In genomic region chr6:37418931-37419330, GRCm38 (mm10) we compare ENCODE assay signal across 11 mouse cellular contexts. TPM values are rescaled to one million over a fixed set of nuclear protein-coding genes. Genes with fewer than 3 reads are reported as not detected.
DNase-seq lines count a peak whose midpoint lies in the region; ATAC-seq lines count a peak whose summit lies in the region.
"Had no signal": no experiment of that assay in that cellular context is flagged by ENCODE, and none has a peak within 500 bp of the region (broad histone marks: within the 10 kb centered on the region; RNA-seq: fewer than 3 reads in every experiment).

No protein-coding gene starts in this region.

- 47% methylated on average over 6 of the region's 6 CpGs for WGBS in embryonic facial prominence, embryonic 13.5 days
- 30% methylated on average over 6 of the region's 6 CpGs for WGBS in limb, embryonic 15.5 days
- 74% methylated on average over 6 of the region's 6 CpGs for WGBS in midbrain, embryonic 15.5 days

- no peaks in the 10 kb centered on the region for H3K27me3 ChIP-seq in embryonic facial prominence, embryonic 13.5 days
- no peaks in the 10 kb centered on the region for H3K27me3 ChIP-seq in limb, embryonic 15.5 days
- no peaks in the 10 kb centered on the region for H3K27me3 ChIP-seq in midbrain, embryonic 15.5 days (replicated peaks)

- peaks cover 6% of the 10 kb centered on the region; the same call in 1 of the 2 replicates for H3K36me3 ChIP-seq in embryonic facial prominence, embryonic 13.5 days
- H3K36me3 ChIP-seq in limb, embryonic 15.5 days, result no peaks in the 10 kb centered on the region; the same call in 1 of the 2 replicates
- H3K36me3 ChIP-seq in midbrain, embryonic 15.5 days (replicated peaks), result no peaks in the 10 kb centered on the region

- peak overlapping the region; percentile 42 for H3K4me2 ChIP-seq in embryonic facial prominence, embryonic 13.5 days
- peak overlapping the region; percentile 17 for H3K4me2 ChIP-seq in limb, embryonic 15.5 days
- H3K4me2 ChIP-seq in midbrain, embryonic 15.5 days, result no peak overlapping the region

- peak; percentile 29; the same call in 1 of the 2 replicates for ATAC-seq in embryonic facial prominence, embryonic 13.5 days (ENCODE audit: insufficient number of reproducible peaks, insufficient read depth, low FRiP score, low TSS enrichment, low read depth)
- ATAC-seq in limb, embryonic 15.5 days (ENCODE audit: insufficient number of reproducible peaks, low FRiP score, low TSS enrichment, low read depth), result peak; percentile 64
- no peak for ATAC-seq in midbrain, embryonic 15.5 days (replicated peaks)
- ATAC-seq: forebrain, embryonic 16.5 days had no signal

- DNase-seq in adrenal gland, adult 2 months, result peak; percentile 49
- DNase-seq in adrenal gland, postnatal 14 days, result no peak
- DNase-seq in layer of hippocampus, adult 11-12 months (ENCODE audit: low spot score), result peak; percentile 55
- no peak for DNase-seq in layer of hippocampus, adult 9-10 months (ENCODE audit: low spot score)
- DNase-seq in cerebellum, adult 8-10 months, result no peak
- DNase-seq: right cerebral cortex, postnatal 4 days had no signal

- 0 out of 2 replicates have a peak overlapping the region, but pooled peaks have one; percentile 13 for H3K4me3 ChIP-seq in embryonic facial prominence, embryonic 13.5 days
- no peak overlapping the region for H3K4me3 ChIP-seq in limb, embryonic 15.5 days
- no peak overlapping the region for H3K4me3 ChIP-seq in midbrain, embryonic 15.5 days

- no peaks in the 10 kb centered on the region for H3K9me3 ChIP-seq in embryonic facial prominence, embryonic 13.5 days
- H3K9me3 ChIP-seq in limb, embryonic 15.5 days, result no peaks in the 10 kb centered on the region
- H3K9me3 ChIP-seq in midbrain, embryonic 15.5 days, result no peaks in the 10 kb centered on the region

- peaks cover 50% of the 10 kb centered on the region for H3K4me1 ChIP-seq in embryonic facial prominence, embryonic 13.5 days
- H3K4me1 ChIP-seq in limb, embryonic 15.5 days, result peaks cover 75% of the 10 kb centered on the region
- H3K4me1 ChIP-seq in midbrain, embryonic 15.5 days, result no peaks in the 10 kb centered on the region

- H3K9ac ChIP-seq in embryonic facial prominence, embryonic 13.5 days, result peak overlapping the region; percentile 53
- no peak overlapping the region for H3K9ac ChIP-seq in limb, embryonic 15.5 days
- H3K9ac ChIP-seq in midbrain, embryonic 15.5 days, result no peak overlapping the region
- H3K9ac ChIP-seq: liver, embryonic 14.5 days had no signal

- peak overlapping the region; percentile 92 for H3K27ac ChIP-seq in embryonic facial prominence, embryonic 13.5 days
- peak overlapping the region; percentile 90 for H3K27ac ChIP-seq in limb, embryonic 15.5 days
- H3K27ac ChIP-seq in midbrain, embryonic 15.5 days, result no peak overlapping the region
- H3K27ac ChIP-seq: liver, embryonic 14.5 days had no signal

RNA-seq across cellular contexts. Expression of gene Creb3l2, which starts 23.0 kb away (rescaled TPM):
- total RNA-seq in adrenal gland, adult 2 months (2021), result 10 to 100 TPM; 69.4 to 85.5 TPM
- polyA plus RNA-seq in adrenal gland, adult 2 months (2012; rRNA removed), result 36.9 and 48.4 TPM in 2 replicates
- 50.0 and 50.8 TPM in 2 replicates for total RNA-seq in adrenal gland, postnatal 14 days (2021)
- 26.9 and 29.0 TPM in 2 replicates for polyA plus RNA-seq in embryonic facial prominence, embryonic 13.5 days (2015; fragmentation: Nextera tagmentation; extraction: Ambion mirVana)
- polyA plus RNA-seq in limb, embryonic 15.5 days (2015; fragmentation: Nextera tagmentation; extraction: Ambion mirVana), result 29.9 and 35.0 TPM in 2 replicates
- polyA plus RNA-seq in midbrain, embryonic 15.5 days (2015; fragmentation: Nextera tagmentation; extraction: Ambion mirVana), result 3.2 and 3.3 TPM in 2 replicates

Comparison
In these comparisons a context has a peak if more than half of its experiments do, and no peak if none do; other contexts are left out.
1. DNase-seq: peak in adrenal gland, adult 2 months (single experiment) and layer of hippocampus, adult 11-12 months (single experiment); none in adrenal gland, postnatal 14 days (single experiment), layer of hippocampus, adult 9-10 months (single experiment) and cerebellum, adult 8-10 months (single experiment).